Mouse (Mus musculus): ENCODE results near the gene Tet3. TPM values are rescaled to one million over a fixed set of nuclear protein-coding genes. Genes with fewer than 3 reads are reported as not detected.

The Tet3 gene
- total RNA-seq, 1 experiment from 2014 or later = 49.9 TPM

- DNase-seq = no peak
Observed at GRCm38 (mm10) chr6:83371350-83371749, 87.5 kb downstream of the Tet3 start.

DNA sequence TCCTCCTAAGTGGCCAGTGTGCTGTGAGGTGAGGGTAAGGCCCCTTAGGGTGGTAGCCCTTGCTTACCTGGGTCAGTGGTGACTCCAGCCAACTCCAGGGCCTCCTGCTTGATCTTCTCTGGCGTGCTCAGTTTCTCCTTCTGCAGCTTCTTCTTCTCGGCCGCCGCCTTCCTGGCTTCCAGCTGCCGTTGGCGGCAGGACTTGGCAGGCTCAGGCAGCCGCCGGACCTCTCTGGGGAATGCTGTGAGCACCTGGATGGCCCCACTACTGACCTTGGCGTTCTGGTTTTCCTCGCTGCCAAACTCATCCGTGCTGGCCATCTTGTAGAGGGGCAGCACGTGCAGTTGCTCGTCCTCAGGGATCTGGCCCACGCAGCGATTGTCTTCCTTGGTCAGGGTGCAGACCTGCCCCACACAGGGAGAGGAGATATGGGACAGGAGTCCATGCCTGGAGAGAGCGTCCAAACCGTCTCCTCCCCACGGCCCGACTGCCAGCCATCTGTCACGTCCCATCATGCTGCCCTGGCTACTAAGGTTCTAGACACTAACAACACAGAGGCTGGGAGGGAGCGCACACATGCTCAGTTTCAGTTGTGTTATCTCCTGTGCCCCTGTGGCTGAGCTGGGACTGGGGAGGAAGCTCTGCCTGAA, 88.4 kb downstream of the Tet3 start:
- DNase-seq = no peak

DNA sequence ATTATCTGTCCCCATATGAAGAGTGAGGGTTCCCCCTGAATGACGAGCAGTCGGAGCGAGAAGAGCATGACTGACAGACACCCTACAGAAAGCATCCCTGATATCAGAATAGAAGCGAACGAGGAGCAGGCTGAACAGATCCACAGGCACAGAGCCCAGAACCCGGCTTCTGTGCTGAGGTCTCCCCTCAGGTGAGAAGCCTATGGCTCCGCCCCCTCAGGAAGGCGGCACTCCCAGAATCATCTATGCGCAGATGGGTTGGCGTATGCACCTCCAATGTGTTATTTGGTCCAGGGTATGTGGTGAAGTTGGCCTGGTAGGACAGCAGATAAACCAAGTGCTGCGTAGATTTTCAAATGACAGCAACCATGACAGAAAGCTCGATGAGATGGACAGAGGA, 95.8 kb downstream of the Tet3 start:
- DNase-seq = no peak

GRCm38 (mm10) chr6:83361523-83362248, 97.2 kb downstream of the Tet3 start:
- DNase-seq = no peak

GRCm38 (mm10) chr6:83357436-83357835, 101.4 kb downstream of the Tet3 start:
- no peak for DNase-seq

DNA sequence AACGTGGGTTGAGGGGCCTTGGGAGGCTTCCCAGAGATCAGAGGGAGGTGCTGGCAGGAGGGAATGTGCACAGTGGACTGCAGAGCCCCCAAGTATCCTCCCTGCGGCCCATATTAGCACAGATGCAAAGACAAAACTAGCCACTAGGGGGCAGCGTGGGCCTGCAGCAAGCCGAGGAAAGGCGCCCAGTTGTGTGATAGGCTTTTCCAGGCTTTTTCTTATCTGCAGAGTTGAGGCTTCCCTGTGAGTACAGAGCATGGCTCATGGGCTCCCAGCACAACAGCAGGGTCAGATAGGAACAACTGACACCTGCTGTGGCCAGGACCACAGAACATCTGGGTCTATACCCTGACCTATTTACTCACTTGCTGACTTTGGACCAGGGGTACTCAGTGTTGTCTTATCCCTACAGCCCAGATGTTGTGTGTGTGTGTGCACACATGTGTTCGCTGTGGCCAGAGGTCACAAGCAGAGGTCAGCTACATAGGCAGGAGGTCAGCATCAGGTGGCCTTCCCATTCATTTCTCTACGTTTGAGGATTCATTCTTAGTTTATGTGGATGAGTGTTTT, 102.2 kb downstream of the Tet3 start:
- peak; percentile 92 for DNase-seq

GRCm38 (mm10) chr6:83354856-83355781, 103.8 kb downstream of the Tet3 start:
- peak; percentile 49 for DNase-seq

DNA sequence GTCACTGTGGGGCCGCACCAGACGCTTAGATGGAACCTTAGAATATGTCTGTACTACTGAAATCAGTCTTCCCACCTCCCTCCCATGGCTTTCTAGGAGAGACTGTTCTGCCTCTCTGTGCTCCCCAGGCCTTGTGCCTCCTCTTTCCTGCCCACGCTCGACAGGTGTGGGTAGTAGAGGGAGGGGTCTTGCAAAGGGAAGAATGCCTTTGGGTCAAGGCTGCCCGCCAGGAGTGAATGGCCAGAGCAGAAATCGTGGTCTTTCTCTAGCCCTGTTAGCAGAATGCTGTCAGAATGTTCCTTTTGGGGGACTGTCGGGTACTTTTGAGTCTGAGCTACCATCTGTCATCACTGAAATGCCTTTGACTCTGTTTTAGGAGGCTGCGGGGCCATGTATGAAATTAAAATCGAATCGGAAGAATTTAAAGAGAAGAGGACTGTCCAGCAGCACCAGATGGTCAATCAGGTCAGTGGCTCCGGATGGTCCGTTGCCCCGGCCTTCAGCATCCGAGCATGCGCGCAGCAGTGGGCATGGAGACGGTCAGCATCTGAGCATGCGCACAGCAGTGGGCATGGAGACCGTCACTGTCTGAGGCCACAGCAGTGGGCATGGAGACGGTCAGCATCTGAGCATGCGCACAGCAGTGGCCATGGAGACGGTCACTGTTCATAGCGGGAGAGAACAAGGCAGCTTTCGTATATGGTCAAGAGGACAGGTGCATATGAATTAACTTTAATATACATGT, 106.0 kb downstream of the Tet3 start:
- no peak for DNase-seq

- no peak for DNase-seq
Observed at GRCm38 (mm10) chr6:83351490-83352160, 107.3 kb downstream of the Tet3 start.

DNA sequence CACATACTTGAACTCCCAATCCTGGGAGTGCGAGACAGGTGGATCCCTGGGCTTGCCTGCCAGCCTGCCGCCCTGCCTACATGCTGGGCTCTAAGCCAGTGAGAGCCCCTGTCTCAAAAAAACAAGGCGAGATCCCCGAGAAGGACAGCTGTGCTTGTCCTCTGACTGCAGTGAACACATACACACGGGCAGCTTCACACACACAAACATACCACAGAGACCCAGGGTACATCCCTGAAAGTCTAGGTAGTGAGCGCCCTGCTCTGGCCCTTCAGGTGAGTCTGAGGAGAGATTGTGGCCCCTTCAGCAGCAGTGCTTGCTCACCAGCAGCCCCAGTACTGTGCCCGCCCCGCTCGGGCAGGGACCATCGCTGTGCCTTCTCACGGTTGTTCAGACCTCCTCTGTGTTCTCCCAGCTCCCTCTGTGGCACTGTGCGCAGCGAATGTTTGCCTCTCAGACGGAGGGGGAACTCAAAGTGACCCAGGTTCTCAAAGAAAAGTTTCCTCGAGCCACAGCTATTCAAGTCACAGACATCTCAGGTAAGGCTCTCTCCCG, 108.0 kb downstream of the Tet3 start:
- no peak for DNase-seq

GRCm38 (mm10) chr6:83350172-83350571, 108.7 kb downstream of the Tet3 start:
- no peak for DNase-seq

DNA sequence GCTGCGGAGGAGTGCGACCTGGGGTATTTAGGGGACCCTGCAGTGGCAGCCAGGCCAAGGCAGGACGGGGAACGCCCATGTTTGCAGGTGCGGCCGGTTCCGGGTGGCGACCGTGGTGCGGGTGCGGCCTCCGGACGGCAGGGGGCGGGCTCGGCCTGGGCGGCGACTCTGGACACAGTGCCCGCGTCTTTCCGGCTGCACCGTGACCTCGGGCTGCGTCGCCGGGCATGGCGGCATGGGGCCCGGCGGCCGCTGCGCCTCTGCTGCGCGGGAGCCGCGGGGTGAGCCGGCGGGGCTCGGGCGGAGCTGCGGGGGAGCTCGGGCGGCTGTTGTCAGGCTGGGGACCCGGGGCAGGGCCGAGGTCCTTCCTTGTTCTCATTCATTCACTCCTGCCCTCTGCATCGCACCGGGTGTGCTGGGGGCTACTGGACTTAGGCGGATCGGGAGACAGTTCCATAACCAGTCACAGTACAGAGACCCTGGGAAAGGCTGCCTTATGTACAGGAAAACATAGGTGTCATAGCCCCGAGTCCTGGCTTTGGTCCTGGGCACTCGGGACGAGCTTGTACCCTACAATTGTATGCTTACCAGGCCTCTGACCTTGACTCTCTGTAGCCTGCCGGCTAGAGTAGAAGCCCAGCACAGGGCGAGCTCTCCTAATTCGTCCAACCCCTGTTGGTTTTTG, 109.5 kb downstream of the Tet3 start:
- peak; percentile 96 for DNase-seq

- peak; percentile 43 for DNase-seq
Observed at GRCm38 (mm10) chr6:83348873-83349272, 110.0 kb downstream of the Tet3 start, which contains the start of gene Bola3. Bola3 (plus strand) TSS chr6:83349147.

DNA sequence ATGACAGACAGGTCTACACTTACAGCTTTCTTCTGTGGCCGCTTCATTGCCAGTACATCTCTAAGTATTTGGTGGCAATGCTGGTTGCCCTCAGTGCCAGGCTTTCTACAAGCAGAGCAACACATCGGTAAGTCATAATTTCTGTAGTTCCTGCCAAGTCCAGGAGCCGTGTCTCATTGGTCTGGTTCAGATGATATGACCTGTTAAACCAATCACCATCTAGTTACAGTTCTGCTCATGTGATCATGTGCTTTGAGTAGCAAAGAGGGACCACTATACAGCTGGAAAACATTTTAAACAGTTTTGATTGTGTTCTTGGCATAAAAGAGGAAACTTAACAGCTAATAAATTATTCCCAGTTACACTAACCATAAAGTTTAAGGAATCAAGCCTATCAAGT, 111.0 kb downstream of the Tet3 start:
- DNase-seq = no peak

DNA sequence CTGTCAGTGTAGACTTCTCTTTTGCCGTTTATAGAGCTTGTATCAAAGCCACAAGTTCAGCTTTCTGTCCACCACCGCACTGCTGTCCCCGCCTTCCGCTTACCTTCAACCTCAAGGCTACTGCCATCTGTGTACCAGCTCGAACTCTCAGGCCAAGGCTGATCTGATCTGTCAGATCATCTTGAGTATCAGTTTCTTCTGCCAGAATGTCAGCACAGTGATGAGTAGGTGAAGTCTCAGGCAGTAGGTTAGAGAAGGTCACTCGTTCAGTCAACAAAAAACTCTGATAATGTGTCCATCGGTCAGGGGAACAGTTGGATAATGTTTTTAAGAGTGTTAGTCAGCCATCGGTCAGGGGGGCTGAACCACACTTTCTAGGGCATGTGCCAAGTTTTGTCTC, 113.6 kb downstream of the Tet3 start:
- DNase-seq = peak; percentile 59

- no peak for DNase-seq
Observed at GRCm38 (mm10) chr6:83342957-83343356, 115.9 kb downstream of the Tet3 start.

DNA sequence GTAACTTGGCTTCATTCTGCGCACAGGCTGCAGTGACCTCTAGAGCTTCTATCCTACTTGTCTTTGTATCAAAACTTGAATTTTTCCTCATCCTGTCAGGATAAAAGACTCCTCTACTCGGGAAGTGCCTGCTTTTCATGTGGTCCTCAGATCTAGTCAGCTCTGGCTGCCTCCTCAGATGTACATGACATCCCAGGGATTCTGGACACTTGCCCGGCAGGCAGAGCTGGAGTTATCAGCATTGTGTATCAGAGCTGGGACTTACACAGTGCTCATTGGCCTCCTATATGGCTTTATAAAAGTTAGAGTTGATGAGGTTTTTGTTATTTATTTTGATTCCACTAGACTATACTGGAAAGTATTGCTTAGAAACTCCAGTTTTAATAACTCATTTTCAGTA, 117.5 kb downstream of the Tet3 start:
- no peak for DNase-seq

DNA sequence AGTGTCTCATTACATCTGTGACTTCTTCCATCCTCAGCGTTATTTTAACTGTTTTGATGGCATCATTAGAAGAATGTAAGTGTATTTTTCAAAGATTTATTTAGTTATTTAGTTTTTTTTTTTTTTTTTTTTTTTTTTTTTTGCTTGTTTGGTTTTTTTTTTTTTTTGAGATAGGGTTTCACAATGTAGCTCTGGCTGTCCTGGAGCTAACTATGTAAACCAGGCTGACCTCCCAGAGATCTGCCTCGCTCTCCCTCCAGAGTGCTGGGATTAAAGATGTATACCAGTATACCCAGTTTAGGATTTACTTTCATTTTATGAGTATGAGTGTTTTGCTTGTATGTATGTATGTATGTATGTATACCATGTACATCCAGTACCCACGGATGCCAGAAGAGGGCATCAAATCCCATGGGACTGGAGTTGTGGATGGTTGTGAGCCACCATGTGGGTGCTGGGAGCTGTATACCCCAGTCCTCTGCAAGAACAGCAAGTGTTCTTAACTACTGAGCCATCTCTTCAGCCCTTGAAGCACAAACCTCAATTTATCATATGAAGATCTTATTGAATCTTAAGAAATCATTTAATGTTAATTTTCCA, 131.2 kb downstream of the Tet3 start:
- no peak for DNase-seq

- DNase-seq = no peak
Observed at GRCm38 (mm10) chr6:83326761-83327160, 132.1 kb downstream of the Tet3 start.

DNA sequence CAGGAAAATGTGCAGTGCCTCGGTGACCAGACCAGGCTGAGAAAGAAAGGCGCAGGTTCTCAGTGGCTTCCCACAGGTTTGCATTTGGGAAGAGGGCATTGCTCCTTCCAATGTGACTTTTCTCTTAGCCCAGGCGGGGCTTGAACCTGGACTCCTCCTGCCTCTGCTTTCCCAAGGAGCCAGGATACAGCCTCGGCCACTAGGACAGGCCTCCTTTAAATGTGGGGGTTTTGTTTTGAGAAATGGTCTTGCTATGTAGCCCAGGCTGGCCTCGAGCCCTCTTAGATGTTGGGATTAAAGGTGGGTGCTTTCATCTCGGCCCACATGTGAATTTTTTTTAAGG, 132.5 kb downstream of the Tet3 start:
- peak; percentile 30 for DNase-seq
